Mouse (Mus musculus) hindbrain, embryonic 10.5 days (tissue): ENCODE measurements around the gene Rab5b. TPM values are rescaled to one million over a fixed set of nuclear protein-coding genes. Genes with fewer than 3 reads are reported as not detected.
"Not testable (repeated sequence)": the region's sequence is repeated elsewhere in the genome, so short reads cannot be mapped to it uniquely, and the experiment has no call there.

Experiments
- DNase-seq: peaks from one replicate; pipeline ENCODE4 v3.0.0-alpha.2; 2017; ENCODE audit warnings: low spot score
- H3K27ac ChIP-seq: fragments of 300-500 bp; sonication (generic); 2 replicates; pipeline ENCODE4 v1.5.1; 2016; ENCODE audit warnings: mild to moderate bottlenecking, moderate library complexity
- H3K27me3 ChIP-seq: fragments of 300-500 bp; sonication (generic); 2 replicates; pipeline ENCODE4 v1.6.1; 2016; ENCODE audit warnings: mild to moderate bottlenecking; ENCODE audit not compliant: poor library complexity, insufficient read depth, severe bottlenecking
- H3K36me3 ChIP-seq: fragments of 300-500 bp; sonication (generic); 2 replicates; pipeline ENCODE4 v1.6.1; 2016; ENCODE audit warnings: mild to moderate bottlenecking, moderate library complexity
- H3K4me1 ChIP-seq: fragments of 300-500 bp; sonication (generic); replicated peaks from 2 replicates; pipeline ENCODE4 v1.6.1; 2016; ENCODE audit warnings: mild to moderate bottlenecking
- H3K4me3 ChIP-seq: fragments of 300-500 bp; sonication (generic); 2 replicates; pipeline ENCODE4 v1.5.1; 2016; ENCODE audit warnings: mild to moderate bottlenecking, moderate library complexity
- H3K9me3 ChIP-seq: fragments of 300-500 bp; sonication (generic); 2 replicates; pipeline ENCODE4 v1.6.1; 2016; ENCODE audit warnings: mild to moderate bottlenecking, moderate library complexity
- WGBS: fragments of 180-500 bp; shearing (Covaris S2); methylation state at CpG from one replicate; pipeline ENCODE4 v1.1.7; 2016; 5-methylcytosine and 5-hydroxymethylcytosine counted together
- polyA plus RNA-seq: library from polyadenylated mRNA; unstranded; fragments of >200 nt; fragmentation: Nextera tagmentation; extraction: Ambion mirVana; gene quantifications from 2 replicates; pipeline ENCODE4 v1.2.1, GENCODE M21; 2016

The Rab5b gene
- polyA plus RNA-seq, 1 experiment from 2014 or later: 86.0 TPM

DNA sequence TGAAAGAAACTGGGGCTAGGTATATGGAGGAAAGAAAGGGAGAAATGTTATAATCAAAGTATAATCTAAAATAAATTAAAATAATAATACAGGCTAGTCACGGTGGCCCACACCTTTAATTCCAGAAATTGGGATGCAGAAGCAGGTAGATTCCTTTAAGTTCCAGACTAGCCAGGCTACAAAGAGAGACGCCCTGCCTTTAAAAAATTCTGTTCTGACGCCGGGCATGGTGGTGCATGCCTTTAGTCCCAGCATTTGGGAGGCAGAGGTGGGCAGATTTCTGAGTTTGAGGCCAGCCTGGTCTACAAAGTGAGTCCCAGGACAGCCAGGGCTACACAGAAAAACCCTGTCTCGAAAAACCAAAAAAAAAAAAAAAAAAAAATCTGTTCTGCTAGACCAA lies 65.8 kb downstream of the Rab5b start:
- not testable (repeated sequence) for H3K27ac ChIP-seq, H3K4me3 ChIP-seq, DNase-seq, H3K27me3 ChIP-seq, H3K9me3 ChIP-seq
- H3K4me1 ChIP-seq: peaks cover 13% of the 10 kb centered on the region
- 81% methylated on average over 5 of the region's 5 CpGs for WGBS
- peaks cover 19% of the 10 kb centered on the region for H3K36me3 ChIP-seq

DNA sequence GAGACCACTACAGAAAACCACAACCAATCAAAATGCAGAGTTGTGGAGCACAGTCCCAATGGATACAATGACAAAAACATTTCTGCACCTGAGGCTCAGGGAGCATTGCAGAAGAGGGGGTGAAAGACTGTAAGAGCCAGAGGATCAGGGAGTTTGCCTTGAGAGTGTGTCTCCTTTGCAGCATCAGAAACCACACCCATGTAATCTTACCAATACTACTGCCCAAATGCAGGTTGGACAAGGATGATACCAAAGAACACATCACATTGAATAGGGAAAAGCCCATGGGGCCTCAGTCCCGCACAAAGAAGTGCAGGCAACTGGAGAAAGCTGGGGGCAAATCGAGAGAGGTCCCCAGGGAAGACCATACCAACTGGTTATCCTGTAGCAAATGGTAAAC lies 66.3 kb downstream of the Rab5b start:
- WGBS: 78% methylated on average over 2 of the region's 2 CpGs

DNA sequence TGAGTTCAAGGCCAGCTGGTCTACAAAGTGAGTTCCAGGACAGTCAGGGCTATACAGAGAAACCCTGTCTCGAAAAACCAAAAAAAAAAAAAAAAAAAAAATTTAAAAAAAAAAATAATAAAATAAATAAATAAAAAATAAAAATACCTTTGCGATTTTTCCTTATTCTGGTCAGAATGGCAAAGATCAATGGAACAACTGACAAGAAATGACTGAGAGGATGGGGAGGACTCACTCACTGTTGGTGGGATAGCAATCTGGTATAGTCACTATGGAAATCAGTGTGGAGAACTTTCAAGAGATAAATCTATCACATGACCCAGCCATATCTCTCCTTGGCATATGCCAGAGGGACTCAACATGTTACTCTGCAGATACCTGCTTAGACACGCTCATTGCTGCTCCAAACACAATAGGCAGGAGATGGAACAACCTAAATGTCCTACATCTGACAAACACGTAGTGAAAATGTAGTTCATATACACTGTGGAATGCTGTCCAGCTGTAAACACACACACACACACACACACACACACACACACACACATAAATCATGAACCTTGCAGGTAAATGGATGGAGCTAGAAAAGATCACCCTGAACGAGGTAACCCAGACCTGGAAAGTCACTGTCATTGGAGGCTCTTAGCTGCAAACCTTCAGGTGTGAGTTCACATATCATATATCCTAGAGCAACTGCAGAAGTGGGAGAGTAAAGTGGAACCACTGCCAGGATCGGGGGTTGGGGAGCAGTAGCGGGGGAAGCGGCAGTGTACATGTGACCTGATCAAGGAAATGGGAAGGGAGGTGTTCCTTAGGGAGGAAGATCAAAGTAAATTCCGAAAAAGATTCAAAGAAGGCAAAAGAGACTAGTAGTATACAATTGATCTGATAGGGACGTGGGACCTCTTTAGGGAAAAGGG lies 68.4 kb downstream of the Rab5b start:
- Histone ChIP-seq H3K27me3 (no peaks in the 10 kb centered on the region), H3K27ac (no peak overlapping the region), H3K9me3 (no peaks in the 10 kb centered on the region), H3K4me1 (peaks cover 11% of the 10 kb centered on the region), H3K4me3 (no peak overlapping the region), H3K36me3 (peaks cover 29% of the 10 kb centered on the region)
- no peak for DNase-seq
- 88% methylated on average over 10 of the region's 10 CpGs for WGBS

More for the DNA sequence above, 66.3 kb downstream of the Rab5b start:
- no peak for DNase-seq
- Histone ChIP-seq H3K27me3 (no peaks in the 10 kb centered on the region), H3K4me1 (peaks cover 17% of the 10 kb centered on the region), H3K9me3 (no peaks in the 10 kb centered on the region), H3K27ac (no peak overlapping the region), H3K4me3 (no peak overlapping the region), H3K36me3 (peaks cover 19% of the 10 kb centered on the region)

Other genes with a start within 250 kb of the Rab5b start
- gene Smarcc2, start 237.0 kb downstream of the Rab5b start, polyA plus RNA-seq: 72.2 and 106 TPM in 2 replicates
- gene Myl6, start 202.1 kb downstream of the Rab5b start, polyA plus RNA-seq: 866 and 958 TPM in 2 replicates
- 2.8 TPM in 2 replicates for gene Myl6b, start 197.6 kb downstream of the Rab5b start, polyA plus RNA-seq
- gene Esyt1, start 170.4 kb downstream of the Rab5b start, polyA plus RNA-seq: 20.2 and 22.0 TPM in 2 replicates
- 16.9 and 19.9 TPM in 2 replicates for gene Zc3h10, start 148.5 kb downstream of the Rab5b start, polyA plus RNA-seq
- gene Rpl41, start 147.0 kb downstream of the Rab5b start, polyA plus RNA-seq: 2,868 and 3,332 TPM in 2 replicates
- 205 and 257 TPM in 2 replicates for gene Pa2g4, start 130.3 kb downstream of the Rab5b start, polyA plus RNA-seq
- 5.0 and 13.5 TPM in 2 replicates for gene Erbb3, start 106.6 kb downstream of the Rab5b start, polyA plus RNA-seq
- gene Rps26, start 69.5 kb downstream of the Rab5b start, polyA plus RNA-seq: 472 and 519 TPM in 2 replicates
- gene Ikzf4, start 50.3 kb downstream of the Rab5b start, polyA plus RNA-seq: 2.6 and 3.5 TPM in 2 replicates
- 11.1 and 14.6 TPM in 2 replicates for gene Suox, start 22.2 kb downstream of the Rab5b start, polyA plus RNA-seq
- 7.1 and 7.3 TPM in 2 replicates for gene Pmel, start 7.9 kb upstream of the Rab5b start, polyA plus RNA-seq
- gene Cdk2, start 8.8 kb upstream of the Rab5b start, polyA plus RNA-seq: 91.0 and 109 TPM in 2 replicates
- gene Dgka, start 48.6 kb upstream of the Rab5b start, polyA plus RNA-seq: 4.1 and 4.4 TPM in 2 replicates
- gene Pym1, start 51.6 kb upstream of the Rab5b start, polyA plus RNA-seq: 54.7 and 62.2 TPM in 2 replicates
- 0.36 and 0.39 TPM in 2 replicates for gene Mmp19, start 94.6 kb upstream of the Rab5b start, polyA plus RNA-seq
- gene Dnajc14, start 107.8 kb upstream of the Rab5b start, polyA plus RNA-seq: 50.4 and 56.0 TPM in 2 replicates
- gene Tmem198b, start 108.1 kb upstream of the Rab5b start, polyA plus RNA-seq: 19.1 and 23.3 TPM in 2 replicates
- 251 and 263 TPM in 2 replicates for gene Sarnp, start 121.1 kb upstream of the Rab5b start, polyA plus RNA-seq
- gene Ormdl2, start 125.4 kb upstream of the Rab5b start, polyA plus RNA-seq: 74.1 and 97.0 TPM in 2 replicates
- 8.9 and 11.1 TPM in 2 replicates for gene Gdf11, start 195.5 kb upstream of the Rab5b start, polyA plus RNA-seq
- gene Cd63, start 204.7 kb upstream of the Rab5b start, polyA plus RNA-seq: 240 and 253 TPM in 2 replicates
- 15.8 and 18.7 TPM in 2 replicates for gene Rdh5, start 226.6 kb upstream of the Rab5b start, polyA plus RNA-seq
- 229 and 285 TPM in 2 replicates for gene Bloc1s1, start 227.8 kb upstream of the Rab5b start, polyA plus RNA-seq
- gene Itga7, start 237.6 kb upstream of the Rab5b start, polyA plus RNA-seq: 3.7 and 4.0 TPM in 2 replicates